Mouse (Mus musculus) heart, postnatal 25 days (tissue): Measurements from ENCODE around the gene Tmem129. TPM values are rescaled to one million over a fixed set of nuclear protein-coding genes. Genes with fewer than 3 reads are reported as not detected.

Source experiments
- DNase-seq: peaks from one replicate; pipeline ENCODE4 v3.0.0; 2022; ENCODE audit warnings: low spot score
- intact Hi-C: fragments of 180-260 bp; cut with DNase I; formaldehyde crosslinking; loops from one replicate; pipeline ENCODE4 v1.15.1; 2025
- total RNA-seq, 2 experiments: library from RNA; stranded (reverse); gene quantifications; 2 replicates each; pipeline ENCODE4 v1.2.3; 2021

Gene Tmem129
- total RNA-seq, 2 experiments from 2014 or later: 19.8 to 20.2 TPM

DNA sequence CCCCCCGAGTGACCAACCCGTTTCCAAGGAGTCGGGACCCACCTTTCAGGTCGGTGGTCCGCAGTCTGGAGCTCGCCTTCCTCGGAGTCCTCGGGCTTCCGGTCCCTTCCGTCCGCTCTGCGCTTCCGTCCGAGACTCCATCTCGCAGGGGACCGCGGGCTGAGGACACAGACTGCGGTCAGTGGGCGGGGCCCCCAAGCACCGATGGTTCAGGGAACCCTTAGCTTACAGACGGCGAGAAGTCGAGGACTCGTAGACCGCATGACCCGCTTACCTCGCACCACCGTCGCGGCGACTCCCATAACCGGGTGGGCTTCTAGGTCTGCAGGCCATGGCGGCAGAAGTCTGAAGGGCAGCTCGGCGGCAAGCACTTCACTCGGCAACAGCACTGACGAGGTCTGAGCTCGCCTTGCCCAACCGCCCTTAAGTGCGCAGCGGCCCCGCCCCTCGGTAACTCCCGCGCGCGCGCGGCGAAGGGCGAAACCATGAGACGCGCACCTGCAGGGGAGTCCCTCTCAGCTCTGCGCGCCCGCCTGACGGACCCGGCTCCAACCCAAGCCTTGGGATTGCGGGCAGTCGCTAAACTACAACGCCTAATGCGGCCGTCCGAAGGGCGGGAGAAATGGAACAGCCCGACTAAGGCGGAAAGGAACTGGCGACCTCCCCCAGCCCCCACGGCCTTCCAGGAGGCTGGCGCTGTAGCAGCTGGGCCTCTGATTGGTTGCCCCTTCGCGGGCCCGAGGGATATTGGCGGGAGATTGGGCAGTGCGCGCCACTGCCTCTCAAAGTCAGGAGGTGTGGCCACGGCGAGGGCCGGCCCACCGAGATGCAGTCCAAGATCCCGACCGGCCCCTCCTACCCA is 6.1 kb downstream of the Tmem129 start, which contains the start of gene Slbp:
Gene Slbp (minus strand): TSS at position 654 of the 862 bp plus-strand sequence.
- peak; percentile 95 for DNase-seq
- intact Hi-C loops: loop anchor here (10.0 kb wide), 1 partner anchor 283 kb away; the partner anchor contains the start of gene Nelfa

DNA sequence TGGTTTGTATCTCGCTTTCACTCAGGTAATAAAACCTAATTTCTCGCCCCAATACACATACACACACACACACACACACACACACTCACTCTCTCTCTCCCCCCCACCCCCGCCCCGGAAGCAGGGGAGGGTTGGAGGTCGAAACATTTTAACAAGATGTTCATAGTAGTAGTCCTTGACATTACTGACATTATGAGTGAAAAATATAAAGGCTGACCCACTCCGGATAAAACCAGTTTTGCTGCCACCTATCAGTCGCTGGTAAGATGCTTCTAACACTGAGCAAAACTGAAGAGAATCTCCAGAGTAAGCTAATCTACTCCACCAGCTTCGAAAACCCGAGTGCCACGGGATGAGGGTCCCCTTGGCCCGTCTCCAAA is 6.7 kb downstream of the Tmem129 start:
- no peak for DNase-seq
- intact Hi-C loops: loop anchor here (10.0 kb wide), 1 partner anchor 283 kb away; the partner anchor contains the start of gene Nelfa

GRCm38 (mm10) chr5:33651017-33651416 is 7.2 kb downstream of the Tmem129 start:
- no peak for DNase-seq
- intact Hi-C loops: loop anchor here (10.0 kb wide), 1 partner anchor 284 kb away; the partner anchor contains the start of gene Nelfa

GRCm38 (mm10) chr5:33640652-33641051 is 17.6 kb downstream of the Tmem129 start:
- intact Hi-C loops: no loop called here
- no peak for DNase-seq

DNA sequence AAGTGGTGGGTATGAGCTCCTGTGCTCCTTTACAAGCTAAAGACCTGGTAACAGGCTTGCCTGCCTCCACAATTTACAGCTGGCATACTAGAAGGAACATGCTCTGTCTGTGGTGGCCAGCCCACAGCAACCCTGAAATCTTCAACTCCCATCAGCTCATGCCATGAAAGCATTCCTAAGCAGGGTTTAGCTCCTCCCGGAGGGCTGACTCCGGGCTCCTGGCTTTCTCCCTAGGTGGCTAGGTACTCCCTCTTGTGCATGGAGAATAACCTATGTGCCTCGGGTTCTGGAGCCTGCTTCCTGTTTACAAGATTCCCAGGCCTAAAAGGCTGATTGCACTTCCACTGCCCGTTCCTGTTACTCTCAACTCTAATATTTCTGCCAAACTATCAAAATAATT is 19.4 kb downstream of the Tmem129 start:
- intact Hi-C loops: loop anchor here (2.0 kb wide), 1 partner anchor 28 kb away; no protein-coding TSS in a partner anchor
- no peak for DNase-seq

- intact Hi-C loops: loop anchor here (2.0 kb wide), 1 partner anchor 29 kb away; no protein-coding TSS in a partner anchor
- no peak for DNase-seq
These were observed 20.4 kb downstream of the Tmem129 start for GRCm38 (mm10) chr5:33637606-33638350.

- intact Hi-C loops: no loop called here
- DNase-seq: no peak
These were observed 22.9 kb downstream of the Tmem129 start for GRCm38 (mm10) chr5:33635361-33635760.

DNA sequence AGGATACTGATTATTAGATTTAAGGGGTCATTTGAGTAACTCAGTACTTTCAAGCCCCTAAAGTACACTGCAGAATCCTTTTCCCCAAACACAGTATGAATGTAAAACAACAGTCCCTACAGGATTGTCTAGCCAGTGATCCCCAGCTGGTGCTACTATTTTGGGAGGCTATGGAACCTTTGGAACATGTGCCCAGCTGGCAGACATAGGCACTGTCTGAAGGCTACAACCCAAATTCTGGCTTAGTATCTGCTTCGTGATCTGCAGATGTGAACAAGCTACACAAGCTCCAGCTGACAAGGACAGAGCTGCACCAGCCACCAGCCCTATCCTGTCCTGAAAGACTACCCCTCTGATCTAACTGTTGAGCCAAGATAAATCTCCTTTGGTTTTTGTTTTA is 25.7 kb downstream of the Tmem129 start:
- no peak for DNase-seq
- intact Hi-C loops: no loop called here

GRCm38 (mm10) chr5:33630615-33631014 is 27.6 kb downstream of the Tmem129 start:
- intact Hi-C loops: no loop called here
- peak; percentile 18 for DNase-seq

DNA sequence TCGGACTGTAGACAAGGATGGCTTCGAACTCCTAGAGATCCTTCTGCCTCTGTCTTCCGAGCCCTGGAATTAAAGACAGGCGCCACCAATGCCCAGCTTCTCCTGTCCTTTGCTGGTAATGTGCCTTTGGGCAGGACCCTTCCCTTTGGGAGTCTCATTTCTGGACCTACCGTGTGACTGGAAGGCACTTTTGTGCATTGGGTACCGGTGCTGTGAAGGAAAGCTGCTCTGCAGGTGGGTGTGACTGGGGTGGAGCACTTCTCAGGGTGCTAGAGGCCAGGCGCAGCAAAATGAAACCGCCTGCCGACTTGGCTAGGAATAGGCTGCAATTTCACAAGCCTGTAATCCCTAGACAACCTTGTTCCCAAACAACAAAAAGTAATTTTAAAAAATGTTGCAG is 28.2 kb downstream of the Tmem129 start:
- DNase-seq: no peak
- intact Hi-C loops: no loop called here

- intact Hi-C loops: no loop called here
- peak; percentile 99 for DNase-seq
These were observed 28.8 kb downstream of the Tmem129 start, which contains the start of the genes Fam53a and Gm9903 for GRCm38 (mm10) chr5:33629301-33629987. TSS of gene Fam53a (minus strand) at chr5:33629635. TSS of gene Gm9903 (plus strand) at chr5:33629925.

GRCm38 (mm10) chr5:33628820-33629300 is 29.4 kb downstream of the Tmem129 start:
- DNase-seq: peak; percentile 16
- intact Hi-C loops: no loop called here

DNA sequence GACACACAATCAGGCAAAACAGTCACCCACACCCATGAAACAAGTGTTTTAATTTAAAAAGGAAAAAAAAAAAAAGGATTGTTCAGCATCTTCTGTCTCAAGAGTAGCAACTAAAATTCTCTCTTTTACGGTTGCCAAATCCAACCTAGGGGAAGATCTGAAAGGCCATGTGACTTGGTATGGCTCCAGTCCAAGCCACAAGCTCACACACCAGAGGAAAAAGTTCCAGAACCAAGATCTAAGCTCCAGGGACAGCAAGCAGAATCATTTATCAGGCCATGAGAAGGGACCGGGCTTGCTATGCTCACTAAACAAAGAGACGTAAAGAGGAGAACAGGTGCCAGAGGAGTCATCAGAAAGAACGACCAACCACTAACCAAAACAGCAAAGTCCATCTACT is 30.2 kb downstream of the Tmem129 start:
- intact Hi-C loops: no loop called here
- no peak for DNase-seq

DNA sequence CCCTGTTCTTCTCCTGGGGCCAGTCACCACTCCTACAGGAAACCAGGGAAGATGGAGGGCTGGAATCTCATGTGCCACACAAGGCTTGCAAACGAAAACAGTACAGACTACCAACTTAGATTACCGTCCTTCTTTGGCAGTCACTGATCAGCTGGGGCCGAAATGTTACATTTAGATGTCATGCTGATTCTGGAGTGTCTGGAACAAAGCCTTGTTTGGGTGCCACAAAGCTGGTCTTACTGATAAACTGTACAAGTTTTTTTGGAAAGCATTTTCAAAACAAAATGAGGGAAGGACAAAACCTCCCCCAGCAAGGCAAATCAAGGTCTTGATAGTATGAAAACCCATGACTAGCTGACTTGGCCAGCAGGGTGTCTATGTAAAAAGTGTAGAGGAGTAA is 34.5 kb downstream of the Tmem129 start:
- no peak for DNase-seq
- intact Hi-C loops: no loop called here

- intact Hi-C loops: no loop called here
- DNase-seq: no peak
These were observed 35.5 kb downstream of the Tmem129 start for GRCm38 (mm10) chr5:33622671-33623070.

- DNase-seq: no peak
- intact Hi-C loops: no loop called here
These were observed 43.8 kb downstream of the Tmem129 start for GRCm38 (mm10) chr5:33614391-33614790.

- intact Hi-C loops: no loop called here
- DNase-seq: no peak
These were observed 46.4 kb downstream of the Tmem129 start for GRCm38 (mm10) chr5:33611795-33612194.

GRCm38 (mm10) chr5:33609226-33609625 is 49.0 kb downstream of the Tmem129 start:
- DNase-seq: no peak
- intact Hi-C loops: no loop called here

DNA sequence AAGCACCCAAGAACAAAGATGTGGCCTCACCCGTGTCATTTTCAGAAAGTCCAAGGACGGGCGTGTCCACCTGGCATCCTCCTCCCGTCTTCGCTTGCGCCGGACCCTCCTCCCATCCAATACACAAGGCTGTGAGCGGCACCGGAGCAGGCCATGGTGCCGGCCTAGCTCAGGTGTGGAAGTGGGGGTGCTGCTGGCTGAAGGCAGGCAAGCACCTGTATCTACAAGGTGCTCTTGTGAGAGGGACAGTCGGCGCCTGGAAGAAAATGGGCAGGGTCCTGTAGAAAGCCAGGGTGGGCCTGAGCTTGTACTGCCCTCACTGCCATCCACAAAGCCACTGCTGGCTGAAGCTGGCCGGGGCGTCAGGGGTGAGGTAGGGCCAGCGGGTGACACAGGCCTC is 50.8 kb downstream of the Tmem129 start:
- intact Hi-C loops: no loop called here

DNA sequence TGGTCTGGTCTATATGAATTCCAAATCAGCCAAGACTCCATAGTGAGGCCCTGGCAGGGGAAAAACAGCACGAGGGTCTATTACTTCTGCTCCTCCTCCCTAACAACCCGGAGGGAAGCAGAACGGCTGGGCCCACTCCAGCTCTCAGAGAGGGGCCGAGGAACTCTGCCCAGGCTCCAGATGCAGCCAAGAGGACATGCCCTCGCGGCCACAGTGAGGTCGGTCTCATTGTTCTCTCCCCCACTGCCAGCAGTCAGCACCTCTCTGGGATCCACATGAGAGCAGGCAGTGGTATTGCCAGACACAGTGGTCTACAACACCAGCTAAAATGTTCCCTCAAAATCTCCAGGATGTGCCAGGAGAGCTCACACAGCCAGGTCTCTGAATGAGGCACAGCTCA is 51.6 kb downstream of the Tmem129 start:
- intact Hi-C loops: no loop called here
- DNase-seq: no peak

More for the DNA sequence above, 50.8 kb downstream of the Tmem129 start:
- no peak for DNase-seq
